Mouse (Mus musculus) 3T3-L1 (cell line): ENCODE results near the gene Gm13089.
"Not testable (repeated sequence)": the region's sequence is repeated elsewhere in the genome, so short reads cannot be mapped to it uniquely, and the experiment has no call there.

Experiments
- DNase-seq: peaks from one replicate; pipeline ENCODE4 v3.0.0-alpha.2; 2015; ENCODE audit warnings: low read depth, low spot score

The Gm13089 gene

DNA sequence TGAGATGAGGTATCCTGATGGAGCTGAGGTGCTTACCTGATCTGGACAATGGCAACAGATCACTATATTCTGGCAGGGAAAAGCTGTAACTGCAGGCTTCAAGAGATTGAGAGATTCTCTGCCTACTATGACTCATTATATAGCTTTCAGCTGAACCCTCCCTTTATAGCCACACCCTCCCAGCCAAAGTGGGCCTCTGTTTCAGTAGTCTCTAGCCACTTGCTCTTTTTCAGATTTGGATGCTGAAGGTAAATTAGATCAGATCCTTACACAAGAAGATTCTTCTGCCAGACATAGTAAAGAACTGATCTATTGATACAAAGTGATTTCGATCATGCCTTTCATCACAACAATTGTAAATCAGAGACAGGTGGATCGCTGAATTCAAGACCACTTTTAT, at the start of gene Gm13089:
Gene Gm13089, minus strand, starts transcription at position 101 of the 400 bp plus-strand sequence.
- DNase-seq = no peak

DNA sequence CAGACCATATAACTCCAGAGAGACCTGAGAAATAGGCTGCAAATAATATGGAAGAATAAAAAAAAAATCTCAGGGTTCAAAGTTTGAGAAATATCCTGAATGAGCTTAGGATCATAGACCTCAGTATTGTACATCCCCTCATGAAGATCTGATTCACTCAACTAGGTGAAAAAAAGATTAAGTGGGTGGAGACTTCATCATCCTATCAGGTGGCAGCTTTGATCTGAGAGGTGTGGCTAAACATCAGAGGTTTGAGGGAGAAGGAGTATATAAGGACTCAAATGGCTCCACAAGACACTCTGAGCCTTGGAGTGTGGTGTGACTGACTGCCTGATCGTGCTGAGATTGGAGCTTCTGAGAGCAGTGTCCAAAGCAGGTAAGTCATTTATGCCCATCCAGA, 16.6 kb upstream of the Gm13089 start, which contains the start of gene Gm13078:
Gene Gm13078, plus strand, starts transcription at position 301 of the 400 bp plus-strand sequence.
- no peak for DNase-seq

DNA sequence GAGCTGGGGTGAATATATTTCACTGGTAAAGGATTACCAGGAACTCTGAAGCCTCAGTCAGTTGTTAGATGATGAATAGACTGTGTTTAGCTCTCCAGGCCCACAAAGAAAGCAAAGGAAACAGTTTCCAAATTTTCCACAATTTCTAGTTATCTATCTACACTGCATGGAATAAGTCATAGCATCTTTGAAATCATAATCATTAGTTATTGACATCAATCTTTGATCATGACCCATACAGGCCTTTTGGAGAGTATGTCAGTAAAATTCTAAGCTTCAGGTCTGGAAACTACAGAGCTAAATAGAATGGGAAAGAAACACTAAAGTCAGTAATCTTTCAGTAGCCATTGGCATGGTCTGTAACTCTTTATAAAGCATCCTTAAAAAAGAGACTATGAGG, 45.4 kb downstream of the Gm13089 start, which contains the start of gene Gm13088:
Gene Gm13088, minus strand, starts transcription at position 101 of the 400 bp plus-strand sequence.
- DNase-seq = not testable (repeated sequence)
